Mouse (Mus musculus): ENCODE measurements around the gene Ubxn7. TPM values are rescaled to one million over a fixed set of nuclear protein-coding genes. Genes with fewer than 3 reads are reported as not detected.

Gene Ubxn7
- polyA plus RNA-seq, 1 experiment from 2014 or later, result 4.0 TPM

GRCm38 (mm10) chr16:32336026-32336780 lies 4.1 kb downstream of the Ubxn7 start:
- Histone ChIP-seq H3K27ac (no peak overlapping the region), H3K36me3 (ENCODE audit: inconsistent target) (no peaks in the 10 kb centered on the region), H3K4me3 (ENCODE audit: inconsistent target) (no peak overlapping the region), H3K79me2 (ENCODE audit: inconsistent target) (peaks cover 74% of the 10 kb centered on the region)
- 63% methylated on average over 7 of the region's 7 CpGs for WGBS (ENCODE audit: missing documents)

- H3K36me3 ChIP-seq (ENCODE audit: inconsistent target), result no peaks in the 10 kb centered on the region
- H3K27ac ChIP-seq, result no peak overlapping the region
- peaks cover 82% of the 10 kb centered on the region for H3K79me2 ChIP-seq (ENCODE audit: inconsistent target)
- H3K4me3 ChIP-seq (ENCODE audit: inconsistent target), result no peak overlapping the region
Observed at GRCm38 (mm10) chr16:32337001-32337400, 4.9 kb downstream of the Ubxn7 start.

GRCm38 (mm10) chr16:32340451-32340850 lies 8.4 kb downstream of the Ubxn7 start:
- Histone ChIP-seq H3K4me3 (ENCODE audit: inconsistent target) (no peak overlapping the region), H3K27ac (no peak overlapping the region), H3K36me3 (ENCODE audit: inconsistent target) (no peaks in the 10 kb centered on the region), H3K79me2 (ENCODE audit: inconsistent target) (peaks cover 90% of the 10 kb centered on the region)
- 55% methylated on average over 1 of the region's 1 CpGs for WGBS (ENCODE audit: missing documents)

GRCm38 (mm10) chr16:32345521-32345920 lies 13.5 kb downstream of the Ubxn7 start:
- H3K27ac ChIP-seq, result no peak overlapping the region
- H3K79me2 ChIP-seq (ENCODE audit: inconsistent target), result peaks cover 92% of the 10 kb centered on the region
- no peaks in the 10 kb centered on the region for H3K36me3 ChIP-seq (ENCODE audit: inconsistent target)
- H3K4me3 ChIP-seq (ENCODE audit: inconsistent target), result no peak overlapping the region

GRCm38 (mm10) chr16:32350776-32351175 lies 18.7 kb downstream of the Ubxn7 start:
- peaks cover 10% of the 10 kb centered on the region for H3K36me3 ChIP-seq (ENCODE audit: inconsistent target)
- WGBS (ENCODE audit: missing documents), result 84% methylated on average over 3 of the region's 3 CpGs
- peaks cover 51% of the 10 kb centered on the region for H3K79me2 ChIP-seq (ENCODE audit: inconsistent target)
- H3K27ac ChIP-seq, result no peak overlapping the region
- H3K4me3 ChIP-seq (ENCODE audit: inconsistent target), result no peak overlapping the region

GRCm38 (mm10) chr16:32363530-32363929 lies 31.5 kb downstream of the Ubxn7 start:
- WGBS (ENCODE audit: missing documents), result 88% methylated on average over 2 of the region's 2 CpGs
- Histone ChIP-seq H3K79me2 (ENCODE audit: inconsistent target) (no peaks in the 10 kb centered on the region), H3K4me3 (ENCODE audit: inconsistent target) (no peak overlapping the region), H3K27ac (no peak overlapping the region), H3K36me3 (ENCODE audit: inconsistent target) (no peaks in the 10 kb centered on the region)

- 82% methylated on average over 4 of the region's 4 CpGs for WGBS (ENCODE audit: missing documents)
- Histone ChIP-seq H3K4me3 (ENCODE audit: inconsistent target) (no peak overlapping the region), H3K36me3 (ENCODE audit: inconsistent target) (peaks cover 4% of the 10 kb centered on the region; the same call in 1 of the 2 replicates), H3K27ac (no peak overlapping the region), H3K79me2 (ENCODE audit: inconsistent target) (no peaks in the 10 kb centered on the region)
Observed at GRCm38 (mm10) chr16:32371351-32371750, 39.3 kb downstream of the Ubxn7 start.

GRCm38 (mm10) chr16:32379575-32379974 lies 47.5 kb downstream of the Ubxn7 start:
- 100% methylated on average over 1 of the region's 2 CpGs for WGBS (ENCODE audit: missing documents)
- H3K27ac ChIP-seq, result no peak overlapping the region
- H3K4me3 ChIP-seq (ENCODE audit: inconsistent target), result no peak overlapping the region
- peaks cover 37% of the 10 kb centered on the region for H3K36me3 ChIP-seq (ENCODE audit: inconsistent target)
- H3K79me2 ChIP-seq (ENCODE audit: inconsistent target), result no peaks in the 10 kb centered on the region

GRCm38 (mm10) chr16:32382901-32383300 lies 50.8 kb downstream of the Ubxn7 start:
- Histone ChIP-seq H3K4me3 (ENCODE audit: inconsistent target) (no peak overlapping the region), H3K27ac (no peak overlapping the region), H3K36me3 (ENCODE audit: inconsistent target) (peaks cover 29% of the 10 kb centered on the region; the same call in 1 of the 2 replicates), H3K79me2 (ENCODE audit: inconsistent target) (no peaks in the 10 kb centered on the region)

GRCm38 (mm10) chr16:32384885-32385284 lies 52.8 kb downstream of the Ubxn7 start:
- Histone ChIP-seq H3K79me2 (ENCODE audit: inconsistent target) (no peaks in the 10 kb centered on the region), H3K27ac (no peak overlapping the region), H3K4me3 (ENCODE audit: inconsistent target) (no peak overlapping the region), H3K36me3 (ENCODE audit: inconsistent target) (peaks cover 21% of the 10 kb centered on the region; the same call in 1 of the 2 replicates)
- 83% methylated on average over 2 of the region's 2 CpGs for WGBS (ENCODE audit: missing documents)

- Histone ChIP-seq H3K36me3 (ENCODE audit: inconsistent target) (peaks cover 9% of the 10 kb centered on the region; the same call in 1 of the 2 replicates), H3K4me3 (ENCODE audit: inconsistent target) (no peak overlapping the region), H3K27ac (no peak overlapping the region), H3K79me2 (ENCODE audit: inconsistent target) (no peaks in the 10 kb centered on the region)
- 87% methylated on average over 3 of the region's 3 CpGs for WGBS (ENCODE audit: missing documents)
Observed at GRCm38 (mm10) chr16:32386826-32387225, 54.8 kb downstream of the Ubxn7 start.

- peaks cover 8% of the 10 kb centered on the region; the same call in 1 of the 2 replicates for H3K36me3 ChIP-seq (ENCODE audit: inconsistent target)
- H3K27ac ChIP-seq, result no peak overlapping the region
- no peak overlapping the region for H3K4me3 ChIP-seq (ENCODE audit: inconsistent target)
- no peaks in the 10 kb centered on the region for H3K79me2 ChIP-seq (ENCODE audit: inconsistent target)
Observed at GRCm38 (mm10) chr16:32389049-32389448, 57.0 kb downstream of the Ubxn7 start.

- WGBS (ENCODE audit: missing documents), result 95% methylated on average over 3 of the region's 3 CpGs
- Histone ChIP-seq H3K4me3 (ENCODE audit: inconsistent target) (no peak overlapping the region), H3K27ac (no peak overlapping the region), H3K79me2 (ENCODE audit: inconsistent target) (no peaks in the 10 kb centered on the region), H3K36me3 (ENCODE audit: inconsistent target) (peaks cover 5% of the 10 kb centered on the region; the same call in 1 of the 2 replicates)
Observed at GRCm38 (mm10) chr16:32389841-32390240, 57.8 kb downstream of the Ubxn7 start.

- H3K36me3 ChIP-seq (ENCODE audit: inconsistent target), result no peaks in the 10 kb centered on the region
- WGBS (ENCODE audit: missing documents), result 47% methylated on average over 3 of the region's 3 CpGs
- H3K79me2 ChIP-seq (ENCODE audit: inconsistent target), result no peaks in the 10 kb centered on the region
- H3K27ac ChIP-seq, result no peak overlapping the region
- no peak overlapping the region for H3K4me3 ChIP-seq (ENCODE audit: inconsistent target)
Observed at GRCm38 (mm10) chr16:32390882-32391281, 58.8 kb downstream of the Ubxn7 start.

- Histone ChIP-seq H3K4me3 (ENCODE audit: inconsistent target) (no peak overlapping the region), H3K27ac (peak overlapping the region; percentile 84), H3K36me3 (ENCODE audit: inconsistent target) (no peaks in the 10 kb centered on the region), H3K79me2 (ENCODE audit: inconsistent target) (no peaks in the 10 kb centered on the region)
- 39% methylated on average over 5 of the region's 6 CpGs for WGBS (ENCODE audit: missing documents)
Observed at GRCm38 (mm10) chr16:32395679-32396540, 63.9 kb downstream of the Ubxn7 start.
